Mouse (Mus musculus) v-Abl transformed pro-B cells (cell line): Measurements from ENCODE around the gene Tmem220.

Source experiments
- in situ Hi-C, 2 experiments: fragments of 400-800 bp; cut with MboI; formaldehyde crosslinking; loops; one replicate each; pipeline ENCODE4 v1.15.1; 2025; ENCODE audit not compliant: unreplicated experiment in 2 of 2

Tmem220 gene

GRCm38 (mm10) chr11:67051676-67052320 is 26.8 kb downstream of the Tmem220 start:
- in situ Hi-C loops, result no loop called here

DNA sequence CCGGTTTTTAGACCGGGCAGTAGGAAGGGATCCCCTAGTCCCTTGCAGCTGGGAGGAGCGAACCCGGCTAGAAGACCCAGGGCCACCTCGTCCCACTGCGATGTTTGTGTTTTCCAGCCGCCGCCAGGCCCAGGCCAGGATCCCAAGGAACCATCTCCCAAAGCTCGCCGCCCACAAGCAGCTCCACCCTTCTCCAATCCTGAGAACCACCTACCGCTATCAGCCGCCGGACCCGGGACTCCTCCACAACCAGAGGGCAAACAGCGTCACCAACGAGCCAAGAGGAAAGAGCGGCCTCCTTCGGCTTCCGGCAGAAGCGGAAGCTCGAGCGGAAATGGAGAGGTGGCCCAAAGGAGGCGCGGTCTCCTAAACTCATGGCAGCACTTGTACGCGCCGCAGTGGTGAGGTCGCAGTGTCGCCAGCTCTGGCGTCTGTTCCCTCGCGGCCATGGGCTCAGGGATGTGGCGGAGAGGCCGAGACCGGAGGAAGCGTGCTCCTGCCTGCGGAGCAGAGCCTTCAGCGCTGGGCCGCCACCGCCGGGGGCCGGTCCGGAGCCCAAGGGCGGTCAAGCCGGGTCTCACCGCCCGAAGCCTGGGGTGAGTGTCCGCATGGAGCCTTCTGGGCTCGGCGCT is 27.5 kb downstream of the Tmem220 start, which contains the start of the genes Adprm and Sco1:
Gene Adprm, minus strand, starts transcription at position 274 of the 632 bp plus-strand sequence.
Gene Sco1, plus strand, starts transcription at position 350 of the 632 bp plus-strand sequence.
- in situ Hi-C loops, result no loop called here

DNA sequence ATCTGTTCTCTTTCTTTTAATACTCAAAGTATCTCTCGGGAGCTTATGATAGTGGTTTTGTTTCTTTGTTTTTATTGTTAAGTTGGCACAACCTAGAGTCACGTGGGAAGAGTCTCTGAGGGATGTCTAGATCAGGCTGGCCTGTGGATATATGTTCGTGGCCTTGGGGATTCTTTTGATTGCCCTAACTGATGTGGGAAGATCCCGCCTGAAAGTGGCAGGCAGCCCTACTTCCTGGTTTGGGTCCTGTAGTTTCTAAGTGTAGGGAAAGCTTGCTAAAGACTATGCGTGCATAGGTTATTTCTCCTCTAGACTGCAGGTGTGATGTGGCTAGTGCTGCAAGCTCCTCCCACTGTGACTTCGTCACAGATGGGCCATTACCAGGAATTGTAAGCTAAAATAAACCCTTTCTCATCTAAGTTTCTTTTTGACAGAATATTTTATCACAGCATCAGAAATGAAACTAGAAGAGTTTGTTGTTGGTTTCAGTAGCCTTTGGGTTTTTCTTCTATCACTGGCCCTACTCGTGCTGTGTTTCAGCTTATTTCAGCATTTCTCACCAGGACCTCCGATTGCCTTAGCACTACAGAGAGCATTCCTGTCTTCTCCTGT is 29.9 kb downstream of the Tmem220 start:
- in situ Hi-C loops, result no loop called here

GRCm38 (mm10) chr11:67061311-67061710 is 36.4 kb downstream of the Tmem220 start:
- in situ Hi-C loops, result no loop called here

DNA sequence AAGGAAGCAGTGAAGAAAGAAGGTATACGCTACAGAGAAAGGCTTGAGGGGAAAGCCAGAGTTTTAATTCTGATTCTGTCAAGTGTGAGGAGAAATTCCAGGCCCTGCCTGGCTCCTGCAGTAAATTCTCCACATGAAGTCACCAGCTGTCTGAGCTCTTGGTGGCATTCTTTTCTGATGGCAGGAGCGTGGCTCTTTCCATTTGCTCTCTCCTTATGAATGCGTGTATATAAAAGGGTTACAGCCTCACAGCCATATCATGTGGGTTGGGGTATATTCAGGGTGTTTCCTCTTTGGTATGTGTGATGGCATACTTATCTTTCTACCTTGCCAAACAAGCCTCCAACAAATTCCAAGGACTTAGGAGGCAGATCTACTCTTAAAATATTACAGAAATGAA is 37.8 kb downstream of the Tmem220 start:
- in situ Hi-C loops, result no loop called here

DNA sequence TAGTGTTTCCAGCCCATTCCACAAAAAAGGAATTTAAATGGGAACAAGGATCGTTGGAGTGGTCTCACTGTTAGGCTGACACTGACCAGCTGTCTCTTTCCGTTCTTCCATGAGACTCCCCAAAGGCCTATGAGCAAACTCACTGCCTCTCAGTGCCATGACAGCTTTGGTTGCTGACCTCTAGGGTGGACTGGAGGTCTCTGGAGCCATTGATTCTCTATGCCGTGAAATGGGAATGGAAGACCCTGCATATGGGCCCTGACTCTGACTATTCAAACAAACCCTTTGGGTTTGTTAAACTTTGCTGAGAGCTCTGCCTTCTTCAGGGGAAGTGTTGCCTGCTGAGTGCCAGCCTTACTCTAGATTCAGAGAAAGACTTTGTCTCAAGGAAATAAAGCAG is 42.8 kb downstream of the Tmem220 start:
- in situ Hi-C loops, result no loop called here

DNA sequence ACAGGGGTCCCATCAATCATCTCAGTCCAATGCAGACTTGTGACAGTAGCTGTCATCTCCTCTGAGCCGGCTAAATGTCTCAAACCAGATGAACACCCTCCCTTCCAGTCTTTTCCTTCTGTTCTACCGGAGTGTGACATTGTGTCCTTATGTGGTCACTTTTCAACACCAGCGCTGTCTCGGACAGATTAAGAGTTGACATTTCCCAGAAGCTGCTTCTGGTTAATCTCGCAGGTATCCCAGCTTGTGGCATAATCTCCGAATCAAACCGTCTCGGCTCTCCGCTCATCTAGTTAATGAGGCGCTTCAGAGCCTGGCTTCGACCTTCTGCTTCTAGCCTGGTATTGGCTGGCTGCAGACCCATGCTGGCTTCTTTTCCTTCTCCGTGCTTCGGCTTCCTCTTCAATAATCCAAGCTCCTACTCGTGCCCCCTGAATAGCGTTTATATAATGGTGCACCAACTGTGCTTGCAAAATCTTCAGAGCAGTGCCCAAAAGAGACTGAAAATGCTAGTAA is 47.7 kb downstream of the Tmem220 start:
- in situ Hi-C loops, result no loop called here

DNA sequence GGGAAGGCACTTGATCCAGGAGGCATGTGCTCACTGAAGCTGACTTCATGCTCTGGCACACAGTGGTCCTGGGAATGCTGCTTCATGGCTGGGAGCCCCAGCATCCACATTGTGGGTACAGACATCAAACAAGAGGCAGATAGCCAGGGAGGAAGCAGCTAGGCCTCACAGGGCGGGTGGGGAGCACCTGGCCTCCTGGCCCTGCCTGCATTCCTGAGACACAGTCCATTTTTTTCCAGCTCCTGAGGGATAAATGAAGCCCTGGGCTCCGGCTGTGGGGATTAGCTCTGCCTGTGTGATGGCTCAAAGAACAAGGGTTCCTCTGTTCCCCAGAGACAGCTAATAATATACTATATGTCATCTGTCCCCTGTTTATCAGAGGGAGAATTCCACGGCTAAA is 50.1 kb downstream of the Tmem220 start:
- in situ Hi-C loops, result loop anchor here in 1 of 2 experiments (25.0 kb wide), 1 partner anchor 1888 kb away; no protein-coding TSS in a partner anchor

- in situ Hi-C loops, result loop anchor here in 1 of 2 experiments (25.0 kb wide), 1 partner anchor 1889 kb away; no protein-coding TSS in a partner anchor
Measured at GRCm38 (mm10) chr11:67076781-67077180, 51.8 kb downstream of the Tmem220 start.

GRCm38 (mm10) chr11:67077435-67077834 is 52.5 kb downstream of the Tmem220 start:
- in situ Hi-C loops, result loop anchor here in 1 of 2 experiments (25.0 kb wide), 1 partner anchor 1890 kb away; no protein-coding TSS in a partner anchor

GRCm38 (mm10) chr11:67078000-67078399 is 53.0 kb downstream of the Tmem220 start, which contains the start of gene Myh3:
Myh3 (plus strand) TSS chr11:67078300.
- in situ Hi-C loops, result loop anchor here in 1 of 2 experiments (25.0 kb wide), 1 partner anchor 1891 kb away; no protein-coding TSS in a partner anchor

- in situ Hi-C loops, result loop anchor here in 1 of 2 experiments (25.0 kb wide), 1 partner anchor 1892 kb away; no protein-coding TSS in a partner anchor
Measured at GRCm38 (mm10) chr11:67078888-67079287, 53.9 kb downstream of the Tmem220 start.

- in situ Hi-C loops, result loop anchor here (5.0 to 25.0 kb wide), 3 partner anchors 52 to 1892 kb away; partner anchors contain the start of gene Tmem220 (in 2 of the 2)
Measured at GRCm38 (mm10) chr11:67079740-67080139, 54.8 kb downstream of the Tmem220 start.

GRCm38 (mm10) chr11:67080168-67080567 is 55.2 kb downstream of the Tmem220 start:
- in situ Hi-C loops, result loop anchor here (5.0 to 25.0 kb wide), 3 partner anchors 53 to 1893 kb away; partner anchors contain the start of gene Tmem220 (in 2 of the 2)

DNA sequence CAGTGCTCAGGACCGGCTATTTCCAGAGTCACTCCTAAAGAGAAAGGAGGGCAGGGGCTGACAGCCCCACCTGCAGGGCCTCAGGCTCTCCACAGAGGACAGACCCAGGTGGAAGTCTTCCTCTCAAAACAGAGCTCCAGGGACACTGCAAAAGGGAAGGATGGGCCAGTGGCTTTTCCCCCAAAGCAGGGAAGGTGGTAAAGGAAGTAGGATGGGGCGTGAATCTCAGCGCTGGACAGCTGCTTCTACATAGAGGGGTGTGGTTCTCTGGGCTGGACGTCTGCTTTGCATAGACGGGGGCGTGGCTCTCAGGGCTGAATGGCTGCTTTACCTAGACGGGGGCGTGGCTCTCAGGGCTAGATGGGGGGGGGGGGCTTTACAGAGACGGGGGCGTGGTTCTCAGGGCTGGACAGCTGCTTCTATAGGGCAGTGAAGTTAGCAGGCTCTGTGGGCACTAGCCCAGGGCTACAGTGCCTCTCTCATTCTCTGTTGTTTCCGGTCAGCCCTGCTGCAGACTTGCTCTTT is 56.2 kb downstream of the Tmem220 start:
- in situ Hi-C loops, result loop anchor here (5.0 to 25.0 kb wide), 3 partner anchors 54 to 1894 kb away; partner anchors contain the start of gene Tmem220 (in 2 of the 2)

GRCm38 (mm10) chr11:67082188-67082587 is 57.2 kb downstream of the Tmem220 start:
- in situ Hi-C loops, result loop anchor here (5.0 to 25.0 kb wide), 3 partner anchors 55 to 1895 kb away; partner anchors contain the start of gene Tmem220 (in 2 of the 2)

- in situ Hi-C loops, result loop anchor here (5.0 to 25.0 kb wide), 3 partner anchors 55 to 1895 kb away; partner anchors contain the start of gene Tmem220 (in 2 of the 2)
Measured at GRCm38 (mm10) chr11:67082793-67083192, 57.8 kb downstream of the Tmem220 start.

- in situ Hi-C loops, result loop anchor here (5.0 to 25.0 kb wide), 3 partner anchors 56 to 1896 kb away; partner anchors contain the start of gene Tmem220 (in 2 of the 2)
Measured at GRCm38 (mm10) chr11:67083239-67083638, 58.3 kb downstream of the Tmem220 start.

DNA sequence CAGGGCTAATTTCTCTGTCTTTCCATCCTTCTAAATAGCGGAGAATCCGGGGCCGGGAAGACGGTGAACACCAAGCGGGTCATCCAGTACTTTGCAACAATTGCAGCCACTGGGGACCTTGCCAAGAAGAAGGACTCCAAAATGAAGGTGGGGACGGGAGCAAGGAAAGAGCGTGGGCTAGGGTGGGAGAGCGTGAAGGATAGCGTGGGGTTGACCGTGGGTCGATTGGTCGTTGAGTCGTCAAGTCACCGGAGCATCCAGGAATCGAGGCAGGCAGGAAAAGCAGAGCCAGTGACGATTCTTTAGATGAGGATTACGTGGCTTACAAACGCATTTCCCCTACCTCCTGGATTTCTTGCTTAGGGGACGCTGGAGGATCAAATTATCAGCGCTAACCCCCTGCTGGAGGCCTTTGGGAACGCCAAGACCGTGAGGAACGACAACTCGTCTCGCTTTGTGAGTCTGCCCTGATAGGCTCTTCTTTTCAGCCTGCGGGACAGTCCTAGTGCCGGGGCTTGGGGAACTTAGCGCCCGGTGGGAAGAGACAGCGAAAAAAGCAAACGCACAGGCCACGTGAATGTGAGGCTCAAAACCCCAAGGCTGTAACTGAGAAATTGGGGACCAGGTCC is 58.9 kb downstream of the Tmem220 start:
- in situ Hi-C loops, result loop anchor here (5.0 to 25.0 kb wide), 3 partner anchors 57 to 1897 kb away; partner anchors contain the start of gene Tmem220 (in 2 of the 2)
